Mouse (Mus musculus) thymus, postnatal 25 days (tissue): ENCODE measurements around the gene Syt8.
A peak's percentile ranks its signal among the peaks of the same experiment; 100 is the strongest.
"Not testable (repeated sequence)": the region's sequence is repeated elsewhere in the genome, so short reads cannot be mapped to it uniquely, and the experiment has no call there.

Experiments used
- DNase-seq: peaks from one replicate; pipeline ENCODE4 v3.0.0; 2022

Gene Syt8

DNA sequence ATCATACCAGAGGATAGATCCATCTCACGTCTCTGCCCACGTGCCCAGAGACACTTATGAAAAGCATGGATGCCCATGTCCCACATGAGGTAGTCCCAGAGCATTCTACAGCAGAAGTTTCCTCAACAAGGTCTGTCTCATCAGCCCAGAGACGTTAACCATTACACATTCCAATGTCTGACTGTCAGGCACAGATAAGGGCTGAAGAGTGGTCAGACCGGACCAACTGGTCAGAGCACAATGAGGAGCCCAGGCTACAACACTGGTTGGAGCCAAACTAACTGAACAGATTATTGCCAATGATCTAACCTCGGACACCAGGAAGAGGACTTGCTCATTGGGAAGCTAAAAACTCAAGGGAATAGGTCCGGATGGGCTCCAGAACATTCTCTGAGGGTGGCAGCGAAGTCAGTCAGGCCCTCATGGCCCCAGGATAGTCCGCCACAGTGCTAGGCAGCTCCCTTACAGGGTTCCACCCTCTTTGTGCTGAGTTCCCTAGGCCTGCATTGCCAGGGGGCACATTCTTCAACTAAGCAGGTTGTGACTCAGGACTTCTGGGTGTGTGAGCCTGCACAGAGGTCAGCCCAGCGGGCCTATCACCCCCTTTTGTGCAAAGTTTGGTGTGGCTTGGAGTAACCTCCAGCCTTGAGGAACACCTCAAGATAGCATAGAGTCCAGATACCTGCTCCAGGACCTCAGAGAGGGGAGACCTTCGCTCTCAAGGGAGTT, at the start of gene Syt8:
Gene Syt8, plus strand, starts transcription at position 714 of the 729 bp plus-strand sequence.
- no peak for DNase-seq

- no peak for DNase-seq
Measured at GRCm38 (mm10) chr7:142385742-142386403, 48.8 kb upstream of the Syt8 start.

- peak; percentile 37 for DNase-seq
Measured at GRCm38 (mm10) chr7:142386621-142387201, 47.9 kb upstream of the Syt8 start.

GRCm38 (mm10) chr7:142387419-142388148, 47.1 kb upstream of the Syt8 start, which contains the start of gene Ctsd:
Gene Ctsd (minus strand): TSS chr7:142388038.
- DNase-seq, result peak; percentile 93

DNA sequence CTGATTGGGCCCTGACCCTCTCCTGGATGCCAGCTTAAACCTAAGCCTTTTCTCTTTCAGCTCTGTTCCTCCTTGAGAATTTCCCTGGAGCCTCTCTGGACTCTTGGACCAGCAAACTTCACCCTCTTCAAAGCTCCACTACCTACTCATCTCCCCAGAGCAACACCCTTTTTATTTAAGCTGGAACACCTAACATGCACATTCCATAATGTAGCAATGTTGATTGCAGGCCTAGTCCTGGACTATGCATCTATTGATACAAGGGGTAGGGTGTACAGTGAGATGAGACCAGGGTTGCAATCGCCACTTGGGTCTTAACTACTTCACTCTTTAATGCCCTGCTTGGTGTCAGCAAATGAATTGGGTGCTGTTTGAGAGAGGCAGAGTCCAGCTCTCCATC, 46.5 kb upstream of the Syt8 start:
- no peak for DNase-seq

DNA sequence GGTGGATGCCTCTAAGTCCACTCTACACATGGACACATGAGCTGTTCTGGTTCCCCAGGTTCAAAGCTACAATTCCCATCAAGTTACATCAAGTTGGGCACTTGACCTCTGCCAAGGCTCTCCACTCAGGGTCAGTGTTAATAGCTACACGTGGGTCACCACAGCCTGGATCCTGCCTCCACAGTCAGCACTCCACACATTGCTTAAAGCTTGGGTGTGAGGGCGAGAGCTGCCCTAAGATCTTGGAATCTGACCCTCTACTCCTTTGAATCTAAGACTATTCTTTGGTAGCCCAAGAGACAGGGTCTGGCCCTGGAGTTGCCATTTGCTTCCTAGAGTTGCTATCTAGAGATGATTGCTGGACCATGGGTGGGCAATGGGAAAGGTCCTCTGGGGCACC, 45.9 kb upstream of the Syt8 start:
- DNase-seq, result no peak

DNA sequence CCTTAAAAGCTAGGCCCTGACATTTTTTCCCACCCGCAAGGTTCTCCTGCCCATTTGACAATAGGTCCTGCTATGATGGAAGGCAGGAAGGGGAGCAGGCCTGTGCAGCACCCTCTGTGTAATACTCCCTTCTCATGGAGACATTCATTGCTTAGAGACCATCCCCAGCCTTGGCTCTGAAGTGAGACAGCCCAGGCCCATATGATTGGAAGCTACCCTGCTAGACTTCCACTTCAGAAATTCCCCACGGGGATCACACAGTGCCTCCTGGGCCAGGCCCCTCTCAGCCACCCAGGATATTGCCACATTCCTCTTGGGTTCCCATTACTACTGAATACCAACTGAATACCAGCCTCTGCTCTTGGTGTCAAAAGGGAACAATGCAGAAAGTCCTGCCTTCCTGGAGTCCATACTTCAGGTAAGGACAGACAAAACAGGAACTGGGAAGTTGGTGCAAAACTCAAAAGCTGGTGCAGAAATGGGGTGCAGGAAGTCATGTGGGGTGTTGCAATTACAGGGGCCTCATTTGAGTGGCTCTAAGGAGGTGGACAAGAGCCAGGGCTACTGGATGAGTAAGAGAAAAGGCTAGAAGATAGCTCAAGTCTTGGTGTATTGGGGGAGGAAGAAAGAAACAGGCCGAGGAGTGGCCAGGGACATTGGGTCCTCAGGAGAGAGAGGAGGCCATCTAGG, 44.5 kb upstream of the Syt8 start:
- no peak for DNase-seq

DNA sequence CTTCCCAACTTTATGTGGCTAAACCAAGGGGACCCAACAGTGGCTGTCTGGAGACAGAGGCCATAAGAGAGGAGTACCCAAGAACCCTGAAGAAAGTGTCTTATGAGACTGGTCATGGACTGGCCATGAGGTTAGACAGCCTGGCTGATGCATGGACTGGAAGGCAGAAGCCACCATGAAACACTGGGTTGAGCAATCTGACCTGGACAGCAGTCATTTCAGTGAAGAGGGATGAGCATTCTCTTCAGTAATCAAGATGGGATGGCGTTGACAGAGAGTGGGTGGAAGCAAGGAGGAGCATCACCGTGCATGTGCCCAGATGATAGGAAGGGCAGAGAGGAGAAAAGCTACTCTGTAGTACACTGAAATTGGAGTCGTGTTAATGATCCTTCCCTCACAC, 43.5 kb upstream of the Syt8 start:
- no peak for DNase-seq

DNA sequence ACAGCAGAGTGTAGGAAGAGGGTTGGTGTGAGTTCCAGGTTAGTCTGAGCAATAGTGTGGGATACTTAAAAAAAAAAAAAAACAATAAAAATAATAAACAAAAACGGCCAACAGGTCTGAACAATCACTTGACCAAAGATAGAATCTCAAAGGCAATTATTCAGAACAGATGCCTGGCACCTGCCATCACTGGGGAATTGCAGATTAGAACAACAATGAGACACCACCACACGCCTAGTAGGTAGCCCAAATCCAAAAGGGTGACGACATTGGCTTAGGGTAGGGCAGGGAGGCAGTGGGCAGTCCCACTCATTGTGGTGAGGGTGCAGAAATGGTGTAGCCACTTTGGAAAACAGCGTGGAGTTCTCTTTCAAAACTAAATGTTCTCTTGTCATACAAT, 43.0 kb upstream of the Syt8 start:
- DNase-seq, result no peak

- no peak for DNase-seq
Measured at GRCm38 (mm10) chr7:142393191-142393590, 41.5 kb upstream of the Syt8 start.

- DNase-seq, result no peak
Measured at GRCm38 (mm10) chr7:142394261-142395190, 40.1 kb upstream of the Syt8 start.

- no peak for DNase-seq
Measured at GRCm38 (mm10) chr7:142395472-142395871, 39.2 kb upstream of the Syt8 start.

GRCm38 (mm10) chr7:142396611-142397010, 38.0 kb upstream of the Syt8 start:
- no peak for DNase-seq

- DNase-seq, result no peak
Measured at GRCm38 (mm10) chr7:142398052-142398451, 36.6 kb upstream of the Syt8 start.

GRCm38 (mm10) chr7:142399250-142399649, 35.4 kb upstream of the Syt8 start:
- no peak for DNase-seq

- no peak for DNase-seq
Measured at GRCm38 (mm10) chr7:142400112-142400749, 34.4 kb upstream of the Syt8 start.

- no peak for DNase-seq
Measured at GRCm38 (mm10) chr7:142400750-142401142, 33.9 kb upstream of the Syt8 start.

DNA sequence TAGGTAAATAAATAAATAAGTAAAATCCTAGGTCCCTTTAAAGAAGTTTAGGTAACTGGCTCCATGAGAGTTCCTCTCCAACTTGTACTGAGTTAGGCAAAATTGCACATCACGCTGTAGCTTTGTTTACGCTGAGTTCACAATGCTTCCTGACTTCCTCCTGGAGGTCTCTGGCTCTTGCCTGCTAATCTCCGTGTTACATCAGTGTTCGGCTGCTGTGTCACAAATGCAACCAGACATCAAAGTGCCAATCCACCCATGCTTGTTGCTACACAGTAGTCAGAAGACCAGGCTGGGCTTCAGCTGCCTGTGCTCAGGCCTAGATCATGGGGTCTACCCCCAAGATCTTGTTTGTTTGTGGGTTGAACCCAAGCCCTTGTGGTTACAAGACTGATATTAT, 31.1 kb upstream of the Syt8 start:
- peak; percentile 36 for DNase-seq

GRCm38 (mm10) chr7:142405134-142405533, 29.5 kb upstream of the Syt8 start:
- not testable (repeated sequence) for DNase-seq

DNA sequence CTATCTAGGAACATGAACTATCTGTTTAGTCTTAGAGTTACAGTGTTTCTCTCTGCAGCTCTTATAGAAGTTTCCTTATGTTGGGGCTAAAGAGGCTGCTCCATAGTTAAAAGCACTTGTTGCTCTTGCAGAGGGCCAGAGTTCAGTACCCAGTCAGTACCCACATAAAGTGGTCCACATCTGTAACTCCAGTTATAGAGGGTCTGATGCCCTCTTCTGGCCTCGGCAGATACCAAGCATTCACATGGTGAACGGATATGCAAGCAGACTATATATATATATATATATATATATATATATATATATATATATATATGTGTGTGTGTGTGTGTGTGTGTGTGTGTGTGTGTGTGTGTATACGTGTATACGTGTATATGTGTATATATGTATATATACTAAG, 26.7 kb upstream of the Syt8 start:
- peak; percentile 41 for DNase-seq

DNA sequence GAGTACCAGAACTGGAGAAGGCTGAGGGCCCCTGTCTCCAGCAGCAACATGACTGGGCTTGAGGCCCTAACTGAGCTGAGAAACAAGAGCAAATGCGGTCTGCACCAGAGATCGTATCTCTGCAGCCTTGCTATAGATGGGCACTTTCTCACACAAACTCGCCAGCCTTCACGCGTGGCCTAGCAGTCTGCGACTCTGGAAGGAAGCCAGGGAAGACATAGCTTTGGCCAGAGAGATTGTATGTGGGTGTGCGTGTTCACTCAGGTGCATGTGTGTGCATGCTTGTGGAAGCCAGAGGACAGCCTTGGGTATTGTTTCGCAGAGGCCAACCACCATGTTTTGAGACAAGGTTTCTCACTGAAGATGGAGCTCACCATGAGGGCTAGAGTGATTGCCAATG, 26.0 kb upstream of the Syt8 start:
- no peak for DNase-seq
